23 mouse cellular contexts compared by ENCODE assay signal in the genomic region with DNA sequence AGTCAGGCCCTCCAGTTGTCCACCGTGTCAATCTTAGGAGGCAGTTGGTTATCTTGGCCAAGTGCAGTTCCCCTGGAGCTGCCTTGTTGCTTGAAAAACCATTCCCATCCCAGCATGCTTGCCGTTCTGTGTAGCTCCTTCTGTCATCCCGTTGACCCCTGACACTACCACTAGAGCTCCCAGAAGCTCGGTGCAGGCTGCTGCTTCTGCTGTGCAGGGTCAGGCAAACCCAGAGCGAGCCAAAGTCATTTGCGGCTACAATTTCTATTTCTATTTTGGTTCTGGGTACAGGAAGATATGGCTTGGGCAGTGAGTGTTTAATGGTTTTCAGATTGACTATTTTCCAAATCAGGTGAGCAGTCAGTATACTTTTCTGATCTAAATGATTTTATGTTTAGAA. TPM values are rescaled to one million over a fixed set of nuclear protein-coding genes. Genes with fewer than 3 reads are reported as not detected.
DNase-seq lines count a peak whose midpoint lies in the region; ATAC-seq lines count a peak whose summit lies in the region.
"Had no signal": no experiment of that assay in that cellular context is flagged by ENCODE, and none has a peak within 500 bp of the region (broad histone marks: within the 10 kb centered on the region; RNA-seq: fewer than 3 reads in every experiment).

No protein-coding gene starts in this region.

- WGBS in heart, embryonic 14.5 days, result 37% methylated on average over 6 of the region's 6 CpGs
- WGBS in heart, embryonic 11.5 days (ENCODE audit: insufficient replicate concordance), result 48% methylated on average over 6 of the region's 6 CpGs
- WGBS in hindbrain, embryonic 10.5 days, result 52% methylated on average over 6 of the region's 6 CpGs
- WGBS in hindbrain, embryonic 12.5 days, result 47% methylated on average over 6 of the region's 6 CpGs

- H3K27me3 ChIP-seq in heart, embryonic 14.5 days (ENCODE audit: control insufficient read depth, insufficient read depth, low read length), result no peaks in the 10 kb centered on the region
- no peaks in the 10 kb centered on the region for H3K27me3 ChIP-seq in heart, embryonic 11.5 days (ENCODE audit: control insufficient read depth, insufficient read depth, low read length)
- no peaks in the 10 kb centered on the region for H3K27me3 ChIP-seq in hindbrain, embryonic 10.5 days (ENCODE audit: insufficient read depth, poor library complexity, severe bottlenecking)
- H3K27me3 ChIP-seq in hindbrain, embryonic 12.5 days, result no peaks in the 10 kb centered on the region
- H3K27me3 ChIP-seq: embryonic facial prominence, embryonic 12.5 days; limb, embryonic 13.5 days; lung, embryonic 15.5 days; midbrain, embryonic 12.5 days; Patski; stomach, embryonic 15.5 days had no signal

- peak; percentile 44 for DNase-seq in gastrocnemius, adult 18-20 months (ENCODE audit: low spot score)
- no peak for DNase-seq in gastrocnemius, postnatal 14 days
- DNase-seq in hindbrain, embryonic 10.5 days (ENCODE audit: low spot score), result no peak
- DNase-seq in skeletal muscle tissue, adult 2 months (ENCODE audit: low read depth, low spot score), result peak; percentile 47
- DNase-seq: adrenal gland, postnatal 10 days; cerebellum, adult 8-10 months; cerebellum, postnatal 25 days; embryo, embryonic 11 days; gastrocnemius, postnatal 25 days; kidney, postnatal 4 days; right cerebral cortex, postnatal 14 days had no signal

- no peak overlapping the region for H3K4me2 ChIP-seq in heart, embryonic 14.5 days (ENCODE audit: low read length)
- no peak overlapping the region for H3K4me2 ChIP-seq in heart, embryonic 11.5 days
- no peak overlapping the region for H3K4me2 ChIP-seq in hindbrain, embryonic 12.5 days (replicated peaks)
- H3K4me2 ChIP-seq: embryonic facial prominence, embryonic 12.5 days; hindbrain, embryonic 14.5 days; limb, embryonic 13.5 days; liver, embryonic 11.5 days; lung, embryonic 15.5 days; midbrain, embryonic 12.5 days; stomach, embryonic 15.5 days had no signal

- H3K4me1 ChIP-seq in heart, embryonic 14.5 days (ENCODE audit: control insufficient read depth in 2 of 2, insufficient read depth in 2 of 2, low read length in 2 of 2), result peaks cover 31 to 35% of the 10 kb centered on the region in 2 experiments
- peaks cover 39% of the 10 kb centered on the region for H3K4me1 ChIP-seq in heart, embryonic 11.5 days (ENCODE audit: control insufficient read depth, insufficient read depth, low read length)
- H3K4me1 ChIP-seq in hindbrain, embryonic 10.5 days (replicated peaks), result peaks cover 48% of the 10 kb centered on the region
- peaks cover 27% of the 10 kb centered on the region for H3K4me1 ChIP-seq in hindbrain, embryonic 12.5 days

- H3K4me3 ChIP-seq in heart, embryonic 14.5 days (ENCODE audit: control insufficient read depth in 1 of 2, insufficient read depth in 1 of 2, low read depth in 1 of 2, low read length in 2 of 2), result no peak overlapping the region
- no peak overlapping the region for H3K4me3 ChIP-seq in heart, embryonic 11.5 days (ENCODE audit: low read depth, low read length)
- H3K4me3 ChIP-seq in hindbrain, embryonic 10.5 days, result no peak overlapping the region
- H3K4me3 ChIP-seq in hindbrain, embryonic 12.5 days, result no peak overlapping the region
- H3K4me3 ChIP-seq: embryonic facial prominence, embryonic 12.5 days; limb, embryonic 13.5 days; lung, embryonic 15.5 days; midbrain, embryonic 12.5 days; stomach, embryonic 15.5 days had no signal

- peak overlapping the region; percentile 38; the same call in 1 of the 2 replicates for H3K9ac ChIP-seq in heart, embryonic 14.5 days (ENCODE audit: low read length)
- H3K9ac ChIP-seq in heart, embryonic 11.5 days (ENCODE audit: low read depth, low read length), result no peak overlapping the region
- H3K9ac ChIP-seq in hindbrain, embryonic 12.5 days, result no peak overlapping the region
- H3K9ac ChIP-seq: embryonic facial prominence, embryonic 12.5 days; hindbrain, embryonic 14.5 days; limb, embryonic 13.5 days; lung, embryonic 15.5 days; midbrain, embryonic 12.5 days; stomach, embryonic 15.5 days had no signal

- no peaks in the 10 kb centered on the region for H3K9me3 ChIP-seq in heart, embryonic 14.5 days (ENCODE audit: control insufficient read depth, low read length)
- H3K9me3 ChIP-seq in heart, embryonic 11.5 days (replicated peaks; ENCODE audit: control insufficient read depth, low read length), result no peaks in the 10 kb centered on the region
- H3K9me3 ChIP-seq in hindbrain, embryonic 10.5 days, result no peaks in the 10 kb centered on the region
- no peaks in the 10 kb centered on the region for H3K9me3 ChIP-seq in hindbrain, embryonic 12.5 days (replicated peaks)
- H3K9me3 ChIP-seq: embryonic facial prominence, embryonic 12.5 days; limb, embryonic 13.5 days; lung, embryonic 15.5 days; midbrain, embryonic 12.5 days; stomach, embryonic 15.5 days had no signal

- no peak for ATAC-seq in heart, embryonic 14.5 days (ENCODE audit: insufficient number of reproducible peaks, insufficient read depth, low FRiP score, low read depth)
- no peak for ATAC-seq in heart, embryonic 11.5 days (replicated peaks; ENCODE audit: insufficient number of reproducible peaks, low FRiP score, low TSS enrichment)
- no peak for ATAC-seq in hindbrain, embryonic 12.5 days (ENCODE audit: low FRiP score)
- ATAC-seq: forebrain, embryonic 16.5 days; Patski had no signal

- no peaks in the 10 kb centered on the region for H3K36me3 ChIP-seq in heart, embryonic 14.5 days (ENCODE audit: control insufficient read depth, insufficient read depth, low read length)
- H3K36me3 ChIP-seq in heart, embryonic 11.5 days (ENCODE audit: control insufficient read depth, insufficient read depth, low read length), result no peaks in the 10 kb centered on the region
- H3K36me3 ChIP-seq in hindbrain, embryonic 10.5 days, result no peaks in the 10 kb centered on the region
- no peaks in the 10 kb centered on the region for H3K36me3 ChIP-seq in hindbrain, embryonic 12.5 days
- H3K36me3 ChIP-seq: embryonic facial prominence, embryonic 12.5 days; limb, embryonic 13.5 days; lung, embryonic 15.5 days; midbrain, embryonic 12.5 days; stomach, embryonic 15.5 days had no signal

- H3K27ac ChIP-seq in heart, embryonic 14.5 days (replicated peaks in 1 of 2; ENCODE audit: control insufficient read depth in 1 of 2, insufficient read depth in 1 of 2, low read depth in 2 of 2, low read length in 2 of 2), result no peak overlapping the region; a peak in 1 of 4 replicates
- no peak overlapping the region for H3K27ac ChIP-seq in heart, embryonic 11.5 days (ENCODE audit: low read depth, low read length)
- H3K27ac ChIP-seq in hindbrain, embryonic 10.5 days, result peak overlapping the region; percentile 25; the same call in 1 of the 2 replicates
- H3K27ac ChIP-seq in hindbrain, embryonic 12.5 days, result no peak overlapping the region
- H3K27ac ChIP-seq: embryonic facial prominence, embryonic 12.5 days; hindbrain, embryonic 14.5 days; limb, embryonic 13.5 days; lung, embryonic 15.5 days; midbrain, embryonic 12.5 days; stomach, embryonic 15.5 days had no signal

- intact Hi-C loops in gastrocnemius, postnatal 14 days (cut with DNase I; ENCODE audit: low total_unique reads), result loop anchor here (5.0 kb wide), 1 partner anchor 38 kb away; no protein-coding TSS in a partner anchor

RNA-seq across cellular contexts. Expression of a gene that starts 43.0 kb away (rescaled TPM):
- 10 to 100 TPM; 24.9 to 25.3 TPM for total RNA-seq in gastrocnemius, adult 18-20 months (2021)
- total RNA-seq in gastrocnemius, postnatal 14 days (2021), result 10 to 100 TPM; 21.8 to 23.4 TPM
- 19.9 and 21.7 TPM in 2 replicates for polyA plus RNA-seq in heart, embryonic 14.5 days (2014; fragmentation: Nextera tagmentation; extraction: Ambion mirVana)
- 15.6 and 16.4 TPM in 2 replicates for polyA plus RNA-seq in heart, embryonic 11.5 days (2014; fragmentation: Nextera tagmentation; extraction: Ambion mirVana)
- 8.5 and 8.8 TPM in 2 replicates for polyA plus RNA-seq in hindbrain, embryonic 10.5 days (2016; fragmentation: Nextera tagmentation; extraction: Ambion mirVana)
- polyA plus RNA-seq in hindbrain, embryonic 12.5 days (2016; fragmentation: Nextera tagmentation; extraction: Ambion mirVana), result 15.3 and 17.6 TPM in 2 replicates

Comparison
In these comparisons a context has a peak if more than half of its experiments do, and no peak if none do; other contexts are left out.
1. DNase-seq: peak in gastrocnemius, adult 18-20 months (single experiment) and skeletal muscle tissue, adult 2 months (single experiment); none in gastrocnemius, postnatal 14 days (single experiment) and hindbrain, embryonic 10.5 days (single experiment).